Comparison of ENCODE assay signal across 8 mouse cellular contexts in genomic region chr15:79441331-79442256, GRCm38 (mm10). TPM values are rescaled to one million over a fixed set of nuclear protein-coding genes. Genes with fewer than 3 reads are reported as not detected.
DNase-seq lines count a peak whose midpoint lies in the region; ATAC-seq and TF ChIP-seq lines count a peak whose summit lies in the region.

No protein-coding gene starts in this region.

- H3K36me3 ChIP-seq in hindbrain, postnatal 0 days (ENCODE audit: insufficient read depth, low read length): peaks cover 6% of the 10 kb centered on the region; the same call in 1 of the 2 replicates

- intact Hi-C loops in left cerebral cortex, postnatal 36 days (cut with DNase I): loop anchor here (5.0 kb wide), 1 partner anchor 39 kb away; the partner anchor contains the start of gene Tmem184b

- H3K9me3 ChIP-seq in hindbrain, postnatal 0 days (ENCODE audit: low read length): no peaks in the 10 kb centered on the region

- H3K4me2 ChIP-seq in hindbrain, postnatal 0 days (ENCODE audit: low read depth, low read length): peak overlapping the region; percentile 98

- ATAC-seq in hindbrain, postnatal 0 days: peak; percentile 79
- no peak for ATAC-seq in erythroid progenitor cell, adult 5-6 weeks (replicated peaks; ENCODE audit: low FRiP score, poor library complexity, severe bottlenecking)

- no peaks in the 10 kb centered on the region for H3K27me3 ChIP-seq in hindbrain, postnatal 0 days (ENCODE audit: insufficient read depth, low read length)

- TF ChIP-seq CTCF in hindbrain, postnatal 0 days (IDR thresholded peaks at IDR 0.05; ENCODE audit: low read depth): no peak

- peak overlapping the region; percentile 99 for H3K9ac ChIP-seq in hindbrain, postnatal 0 days (replicated peaks; ENCODE audit: low read length)

- peaks cover 37% of the 10 kb centered on the region for H3K4me1 ChIP-seq in hindbrain, postnatal 0 days (ENCODE audit: insufficient read depth, low read length)

- peak overlapping the region; percentile 96 for H3K4me3 ChIP-seq in hindbrain, postnatal 0 days (ENCODE audit: low read length)

- peak; percentile 87 to 90 for DNase-seq in adrenal gland, adult 18-20 months (ENCODE audit: low spot score in 2 of 2)
- DNase-seq in cerebellum, postnatal 4 days (ENCODE audit: low spot score in 2 of 2): peak; percentile 80 to 81
- peak; percentile 88 for DNase-seq in gastrocnemius, postnatal 10 days
- DNase-seq in hindbrain, postnatal 0 days (ENCODE audit: low spot score): peak; percentile 91
- peak; percentile 80 to 81 for DNase-seq in left cerebral cortex, postnatal 36 days (ENCODE audit: low spot score in 2 of 2)
- peak; percentile 71 for DNase-seq in mesoderm, embryonic 11.5 days (ENCODE audit: low read depth, low spot score)
- peak; percentile 83 for DNase-seq in right cerebral cortex, postnatal 25 days

- WGBS in hindbrain, postnatal 0 days: 2% methylated on average over 73 of the region's 107 CpGs

- peak overlapping the region; percentile 96 for H3K27ac ChIP-seq in hindbrain, postnatal 0 days

RNA-seq across cellular contexts. Expression of gene Csnk1e, which starts 13.8 kb away (rescaled TPM):
- total RNA-seq in adrenal gland, adult 18-20 months (2021): 10 to 100 TPM; 69.2 to 80.6 TPM
- 10 to 100 TPM; 55.5 to 60.8 TPM for total RNA-seq in gastrocnemius, postnatal 10 days (2021)
- total RNA-seq in hindbrain, postnatal 0 days (2014; rRNA removed): 323 and 374 TPM in 2 replicates
- polyA plus RNA-seq in hindbrain, postnatal 0 days (2015; fragmentation: Nextera tagmentation; extraction: Ambion mirVana): 158 and 178 TPM in 2 replicates
- 100 to 1,000 TPM; 135 to 154 TPM for total RNA-seq in left cerebral cortex, postnatal 36 days (2021)
- 6.8 and 18.9 TPM in 2 replicates for total RNA-seq in erythroid progenitor cell, adult 5-6 weeks (2015; ENCODE audit: low replicate concordance)
- 2.1 and 2.9 TPM in 2 replicates for total RNA-seq in erythroid progenitor cell, adult 5-6 weeks (2017; ENCODE audit: low replicate concordance)

RNA-seq across cellular contexts. Expression of gene Tmem184b, which starts 38.2 kb away (rescaled TPM):
- total RNA-seq in adrenal gland, adult 18-20 months (2021): 10 to 100 TPM; 48.2 to 83.4 TPM
- 10 to 100 TPM; 42.0 to 47.5 TPM for total RNA-seq in gastrocnemius, postnatal 10 days (2021)
- 72.4 and 113 TPM in 2 replicates for total RNA-seq in hindbrain, postnatal 0 days (2014; rRNA removed)
- polyA plus RNA-seq in hindbrain, postnatal 0 days (2015; fragmentation: Nextera tagmentation; extraction: Ambion mirVana): 26.6 and 31.6 TPM in 2 replicates
- total RNA-seq in left cerebral cortex, postnatal 36 days (2021): 10 to 100 TPM; 67.6 to 73.5 TPM
- total RNA-seq in erythroid progenitor cell, adult 5-6 weeks (2015; ENCODE audit: low replicate concordance): 0.84 and 3.6 TPM in 2 replicates
- 0.39 TPM in 1 of 2 replicates, not detected in the other for total RNA-seq in erythroid progenitor cell, adult 5-6 weeks (2017; ENCODE audit: low replicate concordance)

Comparison
In these comparisons a context has a peak if more than half of its experiments do, and no peak if none do; other contexts are left out.
1. RNA of gene Tmem184b, which starts 38.2 kb away (total RNA-seq): 48.2 to 83.4 TPM in adrenal gland, adult 18-20 months, 67.6 to 73.5 TPM in left cerebral cortex, postnatal 36 days, 72.4 to 113 TPM in hindbrain, postnatal 0 days and 42.0 to 47.5 TPM in gastrocnemius, postnatal 10 days; 0.39 to 3.6 TPM in erythroid progenitor cell, adult 5-6 weeks; every median in the first group is over 4 times any median in the second.
2. Peak in every context shown above with its lines, with median percentiles within 50 percentile points of each other: DNase-seq.